26 mouse cellular contexts compared by ENCODE assay signal in the genomic region with DNA sequence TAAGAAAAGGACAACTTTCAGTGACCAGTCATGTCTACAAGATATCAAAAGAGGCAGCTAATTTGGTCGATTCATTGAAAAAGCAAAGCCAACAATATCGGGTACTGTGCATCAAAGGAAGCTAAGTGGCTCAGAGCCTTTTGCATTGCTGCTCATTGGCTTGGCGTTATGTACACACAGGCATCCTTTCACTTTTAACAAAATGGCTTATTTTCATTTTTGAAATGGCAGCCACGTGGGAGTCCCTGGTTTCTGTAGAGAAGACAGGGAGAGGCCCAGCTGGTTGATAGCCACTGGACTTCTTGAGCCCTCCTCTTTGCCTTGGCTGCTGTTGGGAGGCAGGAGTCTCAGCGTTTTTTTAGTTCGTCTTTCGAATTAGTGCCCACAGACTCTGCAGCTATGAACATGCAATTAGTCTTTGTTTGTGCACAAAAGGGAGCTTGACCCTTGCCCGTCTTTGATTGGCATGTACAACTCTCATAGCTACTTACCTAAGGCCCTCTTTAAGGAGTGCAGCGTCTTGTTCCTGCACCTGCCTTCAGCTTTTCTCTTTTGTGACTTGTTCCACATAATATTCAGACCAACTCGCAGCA. TPM values are rescaled to one million over a fixed set of nuclear protein-coding genes. Genes with fewer than 3 reads are reported as not detected.
DNase-seq lines count a peak whose midpoint lies in the region; ATAC-seq and TF ChIP-seq lines count a peak whose summit lies in the region.
"Had no signal": no experiment of that assay in that cellular context is flagged by ENCODE, and none has a peak within 500 bp of the region (broad histone marks: within the 10 kb centered on the region; RNA-seq: fewer than 3 reads in every experiment).

No protein-coding gene starts in this region.

- no peak for TF ChIP-seq POLR2A in brain, embryonic 14.5 days (IDR thresholded peaks at IDR 0.05; ENCODE audit: borderline replicate concordance, extremely low read depth, insufficient read depth, insufficient read length, poor library complexity, severe bottlenecking)

- ATAC-seq in hindbrain, embryonic 11.5 days (ENCODE audit: low FRiP score): no peak
- no peak for ATAC-seq in hindbrain, embryonic 12.5 days (ENCODE audit: low FRiP score)
- ATAC-seq in forebrain, embryonic 13.5 days: 0 out of 2 replicates have a peak, but pooled peaks have one; percentile 30
- ATAC-seq: CD4-positive, CD25-positive, alpha-beta regulatory T cell, adult 4 months; hindbrain, embryonic 16.5 days; intestine, embryonic 15.5 days had no signal

- H3K9ac ChIP-seq in hindbrain, embryonic 11.5 days (ENCODE audit: low read depth, low read length): no peak overlapping the region
- H3K9ac ChIP-seq in hindbrain, embryonic 12.5 days: no peak overlapping the region
- no peak overlapping the region for H3K9ac ChIP-seq in forebrain, embryonic 13.5 days
- H3K9ac ChIP-seq: heart, embryonic 15.5 days; intestine, embryonic 15.5 days; limb, embryonic 12.5 days; midbrain, embryonic 12.5 days; neural tube, embryonic 12.5 days; stomach, embryonic 15.5 days had no signal

- H3K4me3 ChIP-seq in hindbrain, embryonic 11.5 days (ENCODE audit: low read depth, low read length): no peak overlapping the region
- H3K4me3 ChIP-seq in hindbrain, embryonic 12.5 days: no peak overlapping the region
- H3K4me3 ChIP-seq in forebrain, embryonic 13.5 days: no peak overlapping the region
- H3K4me3 ChIP-seq: heart, embryonic 15.5 days; intestine, embryonic 15.5 days; limb, embryonic 12.5 days; midbrain, embryonic 12.5 days; neural tube, embryonic 12.5 days; stomach, embryonic 15.5 days had no signal

- WGBS in hindbrain, embryonic 11.5 days: 56% methylated on average over 10 of the region's 10 CpGs
- 55% methylated on average over 10 of the region's 10 CpGs for WGBS in hindbrain, embryonic 12.5 days
- 19% methylated on average over 10 of the region's 10 CpGs for WGBS in forebrain, embryonic 13.5 days

- no peaks in the 10 kb centered on the region for H3K36me3 ChIP-seq in hindbrain, embryonic 11.5 days (ENCODE audit: control insufficient read depth, insufficient read depth, low read length)
- H3K36me3 ChIP-seq in hindbrain, embryonic 12.5 days: no peaks in the 10 kb centered on the region
- no peaks in the 10 kb centered on the region for H3K36me3 ChIP-seq in forebrain, embryonic 13.5 days (ENCODE audit: poor library complexity, severe bottlenecking)
- H3K36me3 ChIP-seq: heart, embryonic 15.5 days; intestine, embryonic 15.5 days; limb, embryonic 12.5 days; midbrain, embryonic 12.5 days; neural tube, embryonic 12.5 days; stomach, embryonic 15.5 days had no signal

- H3K4me1 ChIP-seq in hindbrain, embryonic 11.5 days (replicated peaks; ENCODE audit: control insufficient read depth, insufficient read depth, low read length): no peaks in the 10 kb centered on the region
- no peaks in the 10 kb centered on the region for H3K4me1 ChIP-seq in hindbrain, embryonic 12.5 days
- no peaks in the 10 kb centered on the region for H3K4me1 ChIP-seq in forebrain, embryonic 13.5 days
- H3K4me1 ChIP-seq: heart, embryonic 15.5 days; intestine, embryonic 15.5 days; limb, embryonic 12.5 days; neural tube, embryonic 12.5 days; stomach, embryonic 15.5 days had no signal

- peak; percentile 0 for DNase-seq in hindbrain, embryonic 11.5 days (ENCODE audit: low spot score)
- peak; percentile 56 for DNase-seq in brain, embryonic 14.5 days (ENCODE audit: low read depth)
- DNase-seq in retina, postnatal 1 day: peak; percentile 58
- no peak for DNase-seq in frontal cortex, postnatal 10 days (ENCODE audit: low spot score in 2 of 2)
- no peak for DNase-seq in lung, adult 18-20 months
- DNase-seq: cerebellum, adult 2 months; cerebellum, postnatal 25 days; heart, postnatal 4 days; kidney, adult 8-10 months; kidney, postnatal 14 days; layer of hippocampus, postnatal 36 days; lung, adult 2 months; lung, postnatal 14 days; right cerebral cortex, postnatal 4 days; thymus, postnatal 25 days had no signal

- no peak overlapping the region for H3K4me2 ChIP-seq in hindbrain, embryonic 11.5 days (replicated peaks; ENCODE audit: low read depth, low read length)
- no peak overlapping the region for H3K4me2 ChIP-seq in hindbrain, embryonic 12.5 days (replicated peaks)
- peak overlapping the region; percentile 42 for H3K4me2 ChIP-seq in forebrain, embryonic 13.5 days
- H3K4me2 ChIP-seq: heart, embryonic 15.5 days; intestine, embryonic 15.5 days; limb, embryonic 12.5 days; liver, embryonic 11.5 days; midbrain, embryonic 12.5 days; neural tube, embryonic 12.5 days; stomach, embryonic 15.5 days had no signal

- no peak for TF ChIP-seq CTCF in brain, embryonic 14.5 days (IDR thresholded peaks at IDR 0.05; ENCODE audit: borderline replicate concordance, extremely low read depth, insufficient read depth, insufficient read length)

- H3K9me3 ChIP-seq in hindbrain, embryonic 11.5 days (ENCODE audit: control insufficient read depth, low read length): no peaks in the 10 kb centered on the region
- no peaks in the 10 kb centered on the region for H3K9me3 ChIP-seq in hindbrain, embryonic 12.5 days (replicated peaks)
- H3K9me3 ChIP-seq in forebrain, embryonic 13.5 days (replicated peaks): no peaks in the 10 kb centered on the region
- H3K9me3 ChIP-seq: heart, embryonic 15.5 days; intestine, embryonic 15.5 days; limb, embryonic 12.5 days; midbrain, embryonic 12.5 days; neural tube, embryonic 12.5 days; stomach, embryonic 15.5 days had no signal

- no peak overlapping the region for H3K27ac ChIP-seq in hindbrain, embryonic 11.5 days (ENCODE audit: low read depth, low read length)
- H3K27ac ChIP-seq in hindbrain, embryonic 12.5 days: no peak overlapping the region
- H3K27ac ChIP-seq in forebrain, embryonic 13.5 days: no peak overlapping the region
- H3K27ac ChIP-seq: heart, embryonic 15.5 days; intestine, embryonic 15.5 days; limb, embryonic 12.5 days; midbrain, embryonic 12.5 days; neural tube, embryonic 12.5 days; stomach, embryonic 15.5 days had no signal

- no peaks in the 10 kb centered on the region for H3K27me3 ChIP-seq in hindbrain, embryonic 11.5 days (ENCODE audit: control insufficient read depth, insufficient read depth, low read length)
- no peaks in the 10 kb centered on the region for H3K27me3 ChIP-seq in hindbrain, embryonic 12.5 days
- no peaks in the 10 kb centered on the region for H3K27me3 ChIP-seq in forebrain, embryonic 13.5 days
- H3K27me3 ChIP-seq: heart, embryonic 15.5 days; intestine, embryonic 15.5 days; limb, embryonic 12.5 days; midbrain, embryonic 12.5 days; neural tube, embryonic 12.5 days; stomach, embryonic 15.5 days had no signal

RNA-seq across cellular contexts. Expression of a gene that starts 52.3 kb away (rescaled TPM):
- 18.1 and 20.6 TPM in 2 replicates for polyA plus RNA-seq in hindbrain, embryonic 11.5 days (2014; fragmentation: Nextera tagmentation; extraction: Ambion mirVana)
- 16.7 and 18.4 TPM in 2 replicates for polyA plus RNA-seq in hindbrain, embryonic 12.5 days (2016; fragmentation: Nextera tagmentation; extraction: Ambion mirVana)
- 20.0 and 25.2 TPM in 2 replicates for polyA plus RNA-seq in brain, embryonic 14.5 days (2012; rRNA removed)
- polyA plus RNA-seq in forebrain, embryonic 13.5 days (2015; fragmentation: Nextera tagmentation; extraction: Ambion mirVana): 13.5 and 15.1 TPM in 2 replicates

Comparison
In these comparisons a context has a peak if more than half of its experiments do, and no peak if none do; other contexts are left out.
1. DNase-seq: peak in hindbrain, embryonic 11.5 days (single experiment), brain, embryonic 14.5 days (single experiment) and retina, postnatal 1 day (single experiment); none in frontal cortex, postnatal 10 days (0 of 2) and lung, adult 18-20 months (0 of 2).